Mouse (Mus musculus) limb, embryonic 11.5 days (tissue): ENCODE measurements around the gene Myo1d. TPM values are rescaled to one million over a fixed set of nuclear protein-coding genes. Genes with fewer than 3 reads are reported as not detected.

Experiments
- ATAC-seq: fragments of 200-750 bp; cut with Nextera tagmentation; 2 replicates; pipeline ENCODE4 v1.8.0; 2017; ENCODE audit warnings: low read depth; ENCODE audit not compliant: insufficient number of reproducible peaks, low FRiP score, low TSS enrichment
- DNase-seq: peaks from one replicate; pipeline ENCODE4 v3.0.0-alpha.2; 2015; ENCODE audit warnings: low spot score
- H3K27ac ChIP-seq: fragments of 300-500 bp; sonication (generic); replicated peaks from 2 replicates; pipeline ENCODE4 v1.5.1; 2014; ENCODE audit warnings: low read depth, mild to moderate bottlenecking, low read length
- H3K27me3 ChIP-seq: fragments of 300-500 bp; sonication (generic); 2 replicates; pipeline ENCODE4 v1.6.1; 2014; ENCODE audit warnings: mild to moderate bottlenecking, low read length, mixed read lengths; ENCODE audit not compliant: control insufficient read depth, insufficient read depth
- H3K36me3 ChIP-seq: fragments of 300-500 bp; sonication (generic); 2 replicates; pipeline ENCODE4 v1.6.1; 2014; ENCODE audit warnings: mild to moderate bottlenecking, low read length, moderate library complexity, mixed read lengths; ENCODE audit not compliant: control insufficient read depth, insufficient read depth
- H3K4me1 ChIP-seq: fragments of 300-500 bp; sonication (generic); 2 replicates; pipeline ENCODE4 v1.6.1; 2014; ENCODE audit warnings: low read length, mixed read lengths; ENCODE audit not compliant: control insufficient read depth, insufficient read depth
- H3K4me2 ChIP-seq: fragments of 300-500 bp; sonication (generic); 2 replicates; pipeline ENCODE4 v1.6.1; 2014; ENCODE audit warnings: low read depth, mild to moderate bottlenecking, moderate library complexity; ENCODE audit not compliant: severe bottlenecking
- H3K4me3 ChIP-seq: fragments of 300-500 bp; sonication (generic); 2 replicates; pipeline ENCODE4 v1.5.1; 2014; ENCODE audit warnings: low read depth, low read length
- H3K9ac ChIP-seq: fragments of 300-500 bp; sonication (generic); 2 replicates; pipeline ENCODE4 v1.6.1; 2014; ENCODE audit warnings: mild to moderate bottlenecking, low read length
- H3K9me3 ChIP-seq: fragments of 300-500 bp; sonication (generic); 2 replicates; pipeline ENCODE4 v1.6.1; 2016; ENCODE audit warnings: low read length; ENCODE audit not compliant: control insufficient read depth
- WGBS: fragments of 180-500 bp; shearing (Covaris S2); extraction: QIAGEN DNeasy Blood & Tissue Kit; methylation state at CpG from one replicate; pipeline ENCODE4 v1.1.7; 2014; 5-methylcytosine and 5-hydroxymethylcytosine counted together
- polyA plus RNA-seq: library from polyadenylated mRNA; unstranded; fragments of >200 nt; fragmentation: Nextera tagmentation; extraction: Ambion mirVana; gene quantifications from 2 replicates; pipeline ENCODE4 v1.2.1, GENCODE M21; 2014

Gene Myo1d
- polyA plus RNA-seq, 1 experiment from 2014 or later = 6.2 TPM

GRCm38 (mm10) chr11:80766068-80766467, 13.8 kb downstream of the Myo1d start:
- Histone ChIP-seq H3K36me3 (no peaks in the 10 kb centered on the region), H3K9me3 (no peaks in the 10 kb centered on the region), H3K4me1 (no peaks in the 10 kb centered on the region), H3K27me3 (no peaks in the 10 kb centered on the region), H3K9ac (no peak overlapping the region), H3K4me3 (no peak overlapping the region), H3K27ac (no peak overlapping the region), H3K4me2 (no peak overlapping the region)
- 89% methylated on average over 4 of the region's 4 CpGs for WGBS
- no peak for ATAC-seq
- no peak for DNase-seq

GRCm38 (mm10) chr11:80762066-80762465, 17.8 kb downstream of the Myo1d start:
- no peak for DNase-seq
- Histone ChIP-seq H3K9ac (no peak overlapping the region), H3K4me2 (no peak overlapping the region), H3K27me3 (no peaks in the 10 kb centered on the region), H3K4me3 (no peak overlapping the region), H3K9me3 (no peaks in the 10 kb centered on the region), H3K27ac (no peak overlapping the region), H3K4me1 (no peaks in the 10 kb centered on the region), H3K36me3 (no peaks in the 10 kb centered on the region)
- 71% methylated on average over 4 of the region's 4 CpGs for WGBS
- no peak for ATAC-seq

- Histone ChIP-seq H3K4me1 (no peaks in the 10 kb centered on the region), H3K4me2 (no peak overlapping the region), H3K27ac (no peak overlapping the region), H3K9ac (no peak overlapping the region), H3K36me3 (no peaks in the 10 kb centered on the region), H3K4me3 (no peak overlapping the region), H3K9me3 (no peaks in the 10 kb centered on the region), H3K27me3 (no peaks in the 10 kb centered on the region)
- WGBS = 89% methylated on average over 3 of the region's 3 CpGs
- no peak for ATAC-seq
- no peak for DNase-seq
Observed at GRCm38 (mm10) chr11:80761285-80761974, 18.4 kb downstream of the Myo1d start.

- ATAC-seq = no peak
Observed at GRCm38 (mm10) chr11:80759023-80759422, 20.8 kb downstream of the Myo1d start.

GRCm38 (mm10) chr11:80754201-80754600, 25.6 kb downstream of the Myo1d start:
- no peaks in the 10 kb centered on the region for H3K27me3 ChIP-seq
- H3K4me3 ChIP-seq = no peak overlapping the region
- WGBS = 78% methylated on average over 2 of the region's 2 CpGs

More at GRCm38 (mm10) chr11:80759023-80759422, 20.8 kb downstream of the Myo1d start:
- 91% methylated on average over 3 of the region's 3 CpGs for WGBS
- H3K4me1 ChIP-seq = no peaks in the 10 kb centered on the region
- no peaks in the 10 kb centered on the region for H3K9me3 ChIP-seq
- no peak overlapping the region for H3K27ac ChIP-seq
- H3K4me3 ChIP-seq = no peak overlapping the region
- no peak overlapping the region for H3K4me2 ChIP-seq
- no peaks in the 10 kb centered on the region for H3K27me3 ChIP-seq
- DNase-seq = no peak
- no peak overlapping the region for H3K9ac ChIP-seq
- H3K36me3 ChIP-seq = no peaks in the 10 kb centered on the region

GRCm38 (mm10) chr11:80751168-80751567, 28.7 kb downstream of the Myo1d start:
- 85% methylated on average over 1 of the region's 1 CpGs for WGBS

More at GRCm38 (mm10) chr11:80754201-80754600, 25.6 kb downstream of the Myo1d start:
- Histone ChIP-seq H3K9me3 (no peaks in the 10 kb centered on the region), H3K9ac (no peak overlapping the region), H3K4me1 (no peaks in the 10 kb centered on the region), H3K36me3 (no peaks in the 10 kb centered on the region), H3K4me2 (no peak overlapping the region), H3K27ac (no peak overlapping the region)
- DNase-seq (no peak), ATAC-seq (no peak)

GRCm38 (mm10) chr11:80749187-80749586, 30.6 kb downstream of the Myo1d start:
- no peak overlapping the region for H3K4me3 ChIP-seq
- no peak for ATAC-seq
- H3K4me1 ChIP-seq = no peaks in the 10 kb centered on the region
- no peaks in the 10 kb centered on the region for H3K36me3 ChIP-seq
- WGBS = 94% methylated on average over 1 of the region's 1 CpGs
- H3K27me3 ChIP-seq = no peaks in the 10 kb centered on the region
- H3K9me3 ChIP-seq = no peaks in the 10 kb centered on the region
- no peak for DNase-seq
- H3K9ac ChIP-seq = no peak overlapping the region
- no peak overlapping the region for H3K4me2 ChIP-seq
- H3K27ac ChIP-seq = no peak overlapping the region

More at GRCm38 (mm10) chr11:80751168-80751567, 28.7 kb downstream of the Myo1d start:
- DNase-seq (no peak), ATAC-seq (no peak)
- Histone ChIP-seq H3K9ac (no peak overlapping the region), H3K36me3 (no peaks in the 10 kb centered on the region), H3K9me3 (no peaks in the 10 kb centered on the region), H3K4me1 (no peaks in the 10 kb centered on the region), H3K4me3 (no peak overlapping the region), H3K27ac (no peak overlapping the region), H3K27me3 (no peaks in the 10 kb centered on the region), H3K4me2 (no peak overlapping the region)

- Histone ChIP-seq H3K27ac (no peak overlapping the region), H3K4me1 (no peaks in the 10 kb centered on the region), H3K36me3 (no peaks in the 10 kb centered on the region), H3K4me3 (no peak overlapping the region), H3K9ac (no peak overlapping the region), H3K27me3 (no peaks in the 10 kb centered on the region), H3K9me3 (no peaks in the 10 kb centered on the region), H3K4me2 (no peak overlapping the region)
- no peak for DNase-seq
- ATAC-seq = no peak
- 86% methylated on average over 5 of the region's 5 CpGs for WGBS
Observed at GRCm38 (mm10) chr11:80745426-80745825, 34.4 kb downstream of the Myo1d start.
